ENCODE assay signal across 34 mouse cellular contexts in genomic region chr12:86387671-86388270, GRCm38 (mm10). TPM values are rescaled to one million over a fixed set of nuclear protein-coding genes. Genes with fewer than 3 reads are reported as not detected.
A peak's percentile ranks its signal among the peaks of the same experiment; 100 is the strongest.
DNase-seq lines count a peak whose midpoint lies in the region; ATAC-seq and TF ChIP-seq lines count a peak whose summit lies in the region.
"Had no signal": no experiment of that assay in that cellular context is flagged by ENCODE, and none has a peak within 500 bp of the region (broad histone marks: within the 10 kb centered on the region; RNA-seq: fewer than 3 reads in every experiment).

No protein-coding gene starts in this region.

- no peak overlapping the region for H3K27ac ChIP-seq in midbrain, embryonic 11.5 days (ENCODE audit: low read depth, low read length)
- no peak overlapping the region for H3K27ac ChIP-seq in midbrain, embryonic 10.5 days (replicated peaks)
- H3K27ac ChIP-seq in ES-Bruce4 (ENCODE audit: insufficient read depth, low read length), result no peak overlapping the region
- peak overlapping the region; percentile 61 for H3K27ac ChIP-seq in hindbrain, embryonic 15.5 days (replicated peaks)
- H3K27ac ChIP-seq in kidney, embryonic 14.5 days (ENCODE audit: low read depth, low read length), result no peak overlapping the region
- H3K27ac ChIP-seq: embryonic facial prominence, embryonic 13.5 days; forebrain, embryonic 12.5 days; intestine, embryonic 15.5 days; limb, embryonic 10.5 days; limb, embryonic 15.5 days; liver, embryonic 14.5 days; macrophage; neural tube, embryonic 12.5 days had no signal

- DNase-seq in midbrain, embryonic 11.5 days (ENCODE audit: low spot score, missing footprints), result peak; percentile 53
- DNase-seq in midbrain, embryonic 10.5 days (ENCODE audit: low spot score), result no peak
- peak; percentile 56 for DNase-seq in MN1 (ENCODE audit: low spot score)
- no peak for DNase-seq in kidney, adult 8-10 months
- DNase-seq: adrenal gland, postnatal 14 days; B cell, adult 2 months; cerebellum, adult 18-20 months; cerebellum, postnatal 10 days; gastrocnemius, postnatal 25 days; heart, adult 11 months; heart, postnatal 4 days; kidney, adult 2 months; kidney, postnatal 10 days; layer of hippocampus, postnatal 36 days; lung, adult 2 months; lung, postnatal 10 days; right cerebral cortex, postnatal 14 days; thymus, postnatal 14 days had no signal

- no peak for ATAC-seq in midbrain, embryonic 11.5 days (ENCODE audit: low FRiP score)
- ATAC-seq in hindbrain, embryonic 15.5 days (ENCODE audit: low FRiP score, low read depth), result no peak
- no peak for ATAC-seq in kidney, embryonic 14.5 days (ENCODE audit: low FRiP score, low TSS enrichment)
- ATAC-seq in erythroblast, adult 5-6 weeks (replicated peaks; ENCODE audit: low FRiP score, poor library complexity, severe bottlenecking), result no peak
- ATAC-seq: intestine, embryonic 15.5 days had no signal

- H3K9me3 ChIP-seq in midbrain, embryonic 11.5 days (ENCODE audit: control insufficient read depth, low read length), result no peaks in the 10 kb centered on the region
- no peaks in the 10 kb centered on the region for H3K9me3 ChIP-seq in midbrain, embryonic 10.5 days (replicated peaks)
- H3K9me3 ChIP-seq in ES-Bruce4 (replicated peaks; ENCODE audit: control insufficient read depth, insufficient read depth, low read length, poor library complexity, severe bottlenecking), result no peaks in the 10 kb centered on the region
- no peaks in the 10 kb centered on the region for H3K9me3 ChIP-seq in hindbrain, embryonic 15.5 days
- H3K9me3 ChIP-seq in kidney, embryonic 14.5 days (ENCODE audit: control insufficient read depth, low read length), result no peaks in the 10 kb centered on the region
- H3K9me3 ChIP-seq: embryonic facial prominence, embryonic 13.5 days; forebrain, embryonic 12.5 days; intestine, embryonic 15.5 days; limb, embryonic 10.5 days; limb, embryonic 15.5 days; neural tube, embryonic 12.5 days had no signal

- no peak for TF ChIP-seq POLR2A in ES-Bruce4 (IDR thresholded peaks at IDR 0.05; ENCODE audit: insufficient read depth, low read length)

- no peak overlapping the region for H3K4me2 ChIP-seq in midbrain, embryonic 11.5 days
- no peak overlapping the region for H3K4me2 ChIP-seq in hindbrain, embryonic 15.5 days
- no peak overlapping the region for H3K4me2 ChIP-seq in kidney, embryonic 14.5 days (replicated peaks; ENCODE audit: low read depth, low read length)
- H3K4me2 ChIP-seq: embryonic facial prominence, embryonic 13.5 days; forebrain, embryonic 12.5 days; heart, embryonic 11.5 days; intestine, embryonic 15.5 days; limb, embryonic 15.5 days; neural tube, embryonic 12.5 days had no signal

- no peak overlapping the region for H3K4me3 ChIP-seq in midbrain, embryonic 11.5 days (ENCODE audit: low read depth, low read length)
- no peak overlapping the region for H3K4me3 ChIP-seq in midbrain, embryonic 10.5 days
- no peak overlapping the region for H3K4me3 ChIP-seq in ES-Bruce4 (ENCODE audit: low read depth, low read length)
- H3K4me3 ChIP-seq in hindbrain, embryonic 15.5 days, result no peak overlapping the region
- H3K4me3 ChIP-seq in kidney, embryonic 14.5 days (ENCODE audit: low read length), result no peak overlapping the region
- H3K4me3 ChIP-seq: embryonic facial prominence, embryonic 13.5 days; erythroblast, embryonic 14.5 days; forebrain, embryonic 12.5 days; intestine, embryonic 15.5 days; limb, embryonic 10.5 days; limb, embryonic 15.5 days; neural tube, embryonic 12.5 days had no signal

- TF ChIP-seq EP300 in ES-Bruce4 (IDR thresholded peaks at IDR 0.05; ENCODE audit: insufficient read depth, low read depth, low read length), result 0 out of 2 replicates have a peak, but pooled peaks have one; percentile 36

- peaks cover 7% of the 10 kb centered on the region; the same call in 1 of the 2 replicates for H3K4me1 ChIP-seq in midbrain, embryonic 11.5 days (ENCODE audit: control insufficient read depth, insufficient read depth, low read length)
- H3K4me1 ChIP-seq in midbrain, embryonic 10.5 days, result peaks cover 16% of the 10 kb centered on the region
- peaks cover 3% of the 10 kb centered on the region for H3K4me1 ChIP-seq in ES-Bruce4 (ENCODE audit: control insufficient read depth, insufficient read depth, low read length)
- H3K4me1 ChIP-seq in hindbrain, embryonic 15.5 days (replicated peaks), result peaks cover 21% of the 10 kb centered on the region
- no peaks in the 10 kb centered on the region for H3K4me1 ChIP-seq in kidney, embryonic 14.5 days (ENCODE audit: control insufficient read depth, insufficient read depth, low read length)
- H3K4me1 ChIP-seq: embryonic facial prominence, embryonic 13.5 days; intestine, embryonic 15.5 days had no signal

- no peak for TF ChIP-seq CTCF in ES-Bruce4 (IDR thresholded peaks at IDR 0.05; ENCODE audit: low read depth, low read length)

- H3K36me3 ChIP-seq in midbrain, embryonic 11.5 days (ENCODE audit: control insufficient read depth, insufficient read depth, low read length), result no peaks in the 10 kb centered on the region
- H3K36me3 ChIP-seq in midbrain, embryonic 10.5 days, result no peaks in the 10 kb centered on the region
- H3K36me3 ChIP-seq in ES-Bruce4 (ENCODE audit: control insufficient read depth, insufficient read depth, low read length, poor library complexity, severe bottlenecking), result no peaks in the 10 kb centered on the region
- H3K36me3 ChIP-seq in hindbrain, embryonic 15.5 days, result no peaks in the 10 kb centered on the region
- H3K36me3 ChIP-seq in kidney, embryonic 14.5 days (ENCODE audit: control insufficient read depth, insufficient read depth, low read length), result no peaks in the 10 kb centered on the region
- H3K36me3 ChIP-seq: embryonic facial prominence, embryonic 13.5 days; forebrain, embryonic 12.5 days; intestine, embryonic 15.5 days; limb, embryonic 10.5 days; limb, embryonic 15.5 days; neural tube, embryonic 12.5 days had no signal

- no peaks in the 10 kb centered on the region for H3K27me3 ChIP-seq in midbrain, embryonic 11.5 days (ENCODE audit: control insufficient read depth, insufficient read depth, low read length)
- H3K27me3 ChIP-seq in midbrain, embryonic 10.5 days (ENCODE audit: low read depth, poor library complexity, severe bottlenecking), result 0 out of 2 replicates have a peak, but pooled peaks cover 7% of the 10 kb centered on the region
- no peaks in the 10 kb centered on the region for H3K27me3 ChIP-seq in ES-Bruce4 (ENCODE audit: control insufficient read depth, insufficient read depth, low read length, poor library complexity, severe bottlenecking)
- no peaks in the 10 kb centered on the region for H3K27me3 ChIP-seq in hindbrain, embryonic 15.5 days
- no peaks in the 10 kb centered on the region for H3K27me3 ChIP-seq in kidney, embryonic 14.5 days (ENCODE audit: control insufficient read depth, insufficient read depth, low read length)
- H3K27me3 ChIP-seq: forebrain, embryonic 12.5 days; limb, embryonic 15.5 days; neural tube, embryonic 12.5 days had no signal

- no peak overlapping the region for H3K9ac ChIP-seq in midbrain, embryonic 11.5 days (ENCODE audit: low read length)
- no peak overlapping the region for H3K9ac ChIP-seq in ES-Bruce4 (ENCODE audit: low read depth, poor library complexity, severe bottlenecking)
- H3K9ac ChIP-seq in hindbrain, embryonic 15.5 days, result no peak overlapping the region
- H3K9ac ChIP-seq in kidney, embryonic 14.5 days (ENCODE audit: low read depth, low read length), result no peak overlapping the region
- H3K9ac ChIP-seq: embryonic facial prominence, embryonic 13.5 days; forebrain, embryonic 12.5 days; intestine, embryonic 15.5 days; limb, embryonic 15.5 days; liver, embryonic 14.5 days; neural tube, embryonic 12.5 days had no signal

- WGBS in midbrain, embryonic 11.5 days, result 74% methylated on average over 10 of the region's 10 CpGs
- WGBS in midbrain, embryonic 10.5 days, result 73% methylated on average over 10 of the region's 10 CpGs
- WGBS in hindbrain, embryonic 15.5 days, result 41% methylated on average over 10 of the region's 10 CpGs
- WGBS in kidney, embryonic 14.5 days, result 57% methylated on average over 10 of the region's 10 CpGs

RNA-seq across cellular contexts. Expression of gene Esrrb, which starts 26.9 kb away (rescaled TPM):
- polyA plus RNA-seq in midbrain, embryonic 11.5 days (2014; fragmentation: Nextera tagmentation; extraction: Ambion mirVana), result 1.00 and 1.3 TPM in 2 replicates
- polyA plus RNA-seq in midbrain, embryonic 10.5 days (2016; fragmentation: Nextera tagmentation; extraction: Ambion mirVana), result 0.28 and 0.47 TPM in 2 replicates
- 149 and 152 TPM in 2 replicates for polyA plus RNA-seq in ES-Bruce4 (2011; ENCODE audit: insufficient read depth, insufficient read length, low read depth, missing spikeins)
- 4.8 and 7.2 TPM in 2 replicates for polyA plus RNA-seq in hindbrain, embryonic 15.5 days (2015; fragmentation: Nextera tagmentation; extraction: Ambion mirVana)
- polyA plus RNA-seq in kidney, embryonic 14.5 days (2014; fragmentation: Nextera tagmentation; extraction: Ambion mirVana), result 0.14 and 0.15 TPM in 2 replicates
- not detected in 2 replicates for total RNA-seq in erythroblast, adult 5-6 weeks (2015; ENCODE audit: low replicate concordance)
- 0.14 TPM in 1 of 2 replicates, not detected in the other for total RNA-seq in erythroblast, adult 5-6 weeks (2017; ENCODE audit: low replicate concordance)
- total RNA-seq: common myeloid progenitor, adult 5-6 weeks; megakaryocyte-erythroid progenitor cell, adult 5-6 weeks had no signal
- polyA plus RNA-seq: erythroblast, embryonic 14.5 days; macrophage had no signal

Comparison
In these comparisons a context has a peak if more than half of its experiments do, and no peak if none do; other contexts are left out.
1. DNase-seq: peak in midbrain, embryonic 11.5 days (single experiment) and MN1 (single experiment); none in midbrain, embryonic 10.5 days (single experiment) and kidney, adult 8-10 months (0 of 2).
2. RNA of gene Esrrb, which starts 26.9 kb away (polyA plus RNA-seq): 149 to 152 TPM in ES-Bruce4; 4.8 to 7.2 TPM in hindbrain, embryonic 15.5 days, 1.00 to 1.3 TPM in midbrain, embryonic 11.5 days, 0.28 to 0.47 TPM in midbrain, embryonic 10.5 days and 0.14 to 0.15 TPM in kidney, embryonic 14.5 days; every median in the first group is over 10 times any median in the second.